ENCODE assay signal across 10 mouse cellular contexts in the genomic region with DNA sequence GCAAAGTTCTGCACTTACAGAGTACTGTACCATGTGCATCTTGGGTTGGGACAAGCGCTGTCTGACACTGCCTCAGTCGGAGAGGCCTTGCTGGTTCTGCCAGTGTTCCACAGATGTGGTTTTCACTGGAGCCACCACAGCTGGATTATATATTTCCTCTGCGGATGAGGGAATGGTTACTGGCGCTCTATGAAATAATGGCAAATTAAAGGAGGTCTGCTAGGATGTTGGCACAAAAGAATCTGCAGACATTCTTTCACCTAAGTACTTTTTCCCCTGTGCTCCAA. TPM values are rescaled to one million over a fixed set of nuclear protein-coding genes. Genes with fewer than 3 reads are reported as not detected.
DNase-seq lines count a peak whose midpoint lies in the region; ATAC-seq lines count a peak whose summit lies in the region.
"Had no signal": no experiment of that assay in that cellular context is flagged by ENCODE, and none has a peak within 500 bp of the region (broad histone marks: within the 10 kb centered on the region; RNA-seq: fewer than 3 reads in every experiment).

No protein-coding gene starts in this region.

- H3K27ac ChIP-seq in heart, embryonic 15.5 days, result peak overlapping the region; percentile 98
- H3K27ac ChIP-seq in embryonic facial prominence, embryonic 10.5 days (replicated peaks), result 0 out of 2 replicates have a peak overlapping the region, but pooled peaks have one; percentile 94
- peak overlapping the region; percentile 96 for H3K27ac ChIP-seq in heart, embryonic 16.5 days (ENCODE audit: low read length)

- peaks cover 65% of the 10 kb centered on the region for H3K4me1 ChIP-seq in heart, embryonic 15.5 days (replicated peaks)
- peaks cover 35% of the 10 kb centered on the region for H3K4me1 ChIP-seq in embryonic facial prominence, embryonic 10.5 days
- peaks cover 36% of the 10 kb centered on the region for H3K4me1 ChIP-seq in heart, embryonic 16.5 days (ENCODE audit: control insufficient read depth, insufficient read depth, low read length)

- 39% methylated on average over 4 of the region's 4 CpGs for WGBS in heart, embryonic 15.5 days
- 82% methylated on average over 4 of the region's 4 CpGs for WGBS in embryonic facial prominence, embryonic 10.5 days
- 36% methylated on average over 4 of the region's 4 CpGs for WGBS in heart, embryonic 16.5 days

- H3K4me3 ChIP-seq in heart, embryonic 15.5 days, result peak overlapping the region; percentile 73
- H3K4me3 ChIP-seq in embryonic facial prominence, embryonic 10.5 days, result peak overlapping the region; percentile 79
- H3K4me3 ChIP-seq in heart, embryonic 16.5 days (ENCODE audit: low read length), result peak overlapping the region; percentile 72

- peak overlapping the region; percentile 79 for H3K9ac ChIP-seq in heart, embryonic 15.5 days
- peak overlapping the region; percentile 84 for H3K9ac ChIP-seq in heart, embryonic 16.5 days (ENCODE audit: low read length)
- H3K9ac ChIP-seq: liver, postnatal 0 days had no signal

- H3K4me2 ChIP-seq in heart, embryonic 15.5 days, result peak overlapping the region; percentile 77
- H3K4me2 ChIP-seq in heart, embryonic 16.5 days (ENCODE audit: low read depth, low read length), result peak overlapping the region; percentile 71

- DNase-seq in heart, postnatal 4 days, result no peak
- DNase-seq in embryonic facial prominence, embryonic 10.5 days (ENCODE audit: low spot score), result no peak
- peak; percentile 26 for DNase-seq in lung, postnatal 10 days
- DNase-seq in thymus, postnatal 25 days, result no peak
- DNase-seq in cerebellum, postnatal 36 days, result no peak
- DNase-seq: cerebellum, postnatal 25 days; liver, postnatal 0 days had no signal

- H3K36me3 ChIP-seq in heart, embryonic 15.5 days, result no peaks in the 10 kb centered on the region
- no peaks in the 10 kb centered on the region for H3K36me3 ChIP-seq in embryonic facial prominence, embryonic 10.5 days (replicated peaks)
- no peaks in the 10 kb centered on the region for H3K36me3 ChIP-seq in heart, embryonic 16.5 days (ENCODE audit: control insufficient read depth, insufficient read depth)

- ATAC-seq in heart, embryonic 15.5 days (replicated peaks; ENCODE audit: insufficient number of reproducible peaks, insufficient read depth, low FRiP score, low read depth), result no peak
- no peak for ATAC-seq in heart, embryonic 16.5 days (replicated peaks; ENCODE audit: extremely low read depth, insufficient read depth, low FRiP score)
- ATAC-seq in erythroid progenitor cell, adult 5-6 weeks (replicated peaks; ENCODE audit: low FRiP score, poor library complexity, severe bottlenecking), result no peak
- ATAC-seq: liver, postnatal 0 days had no signal

- no peaks in the 10 kb centered on the region for H3K9me3 ChIP-seq in heart, embryonic 15.5 days (replicated peaks)
- no peaks in the 10 kb centered on the region for H3K9me3 ChIP-seq in embryonic facial prominence, embryonic 10.5 days
- H3K9me3 ChIP-seq in heart, embryonic 16.5 days (replicated peaks; ENCODE audit: control insufficient read depth, low read length), result no peaks in the 10 kb centered on the region

- H3K27me3 ChIP-seq in heart, embryonic 15.5 days, result no peaks in the 10 kb centered on the region
- H3K27me3 ChIP-seq in embryonic facial prominence, embryonic 10.5 days (replicated peaks; ENCODE audit: low read depth, poor library complexity, severe bottlenecking), result peaks cover 26% of the 10 kb centered on the region
- H3K27me3 ChIP-seq in heart, embryonic 16.5 days (ENCODE audit: control insufficient read depth, insufficient read depth, low read length), result no peaks in the 10 kb centered on the region

RNA-seq across cellular contexts. Expression of a gene that starts 1.0 kb away (rescaled TPM):
- polyA plus RNA-seq in heart, embryonic 15.5 days (2015; fragmentation: Nextera tagmentation; extraction: Ambion mirVana), result 57.1 and 57.8 TPM in 2 replicates
- 10 to 100 TPM; 73.5 to 80.4 TPM for total RNA-seq in heart, postnatal 4 days (2021)
- 25.3 and 25.8 TPM in 2 replicates for polyA plus RNA-seq in embryonic facial prominence, embryonic 10.5 days (2016; fragmentation: Nextera tagmentation; extraction: Ambion mirVana)
- polyA plus RNA-seq in heart, embryonic 16.5 days (2015; fragmentation: Nextera tagmentation; extraction: Ambion mirVana), result 57.5 and 60.2 TPM in 2 replicates
- not detected in 2 replicates for total RNA-seq in erythroid progenitor cell, adult 5-6 weeks (2015; ENCODE audit: low replicate concordance)
- total RNA-seq in erythroid progenitor cell, adult 5-6 weeks (2017; ENCODE audit: low replicate concordance), result 1.2 TPM in 1 of 2 replicates, not detected in the other
